Mouse (Mus musculus) lung, adult 2 months (tissue): ENCODE data around the gene Mlst8.

Source experiments
- CTCF ChIP-seq: fragments of 200-500 bp; IDR thresholded peaks from 2 replicates; pipeline ENCODE4 v1.5.1; 2011; ENCODE audit warnings: mild to moderate bottlenecking, low read length, control low read depth; ENCODE audit not compliant: insufficient read depth
- POLR2A ChIP-seq: fragments of 200-500 bp; IDR thresholded peaks from 2 replicates; pipeline ENCODE4 v1.6.1; 2011; ENCODE audit warnings: low read depth, mild to moderate bottlenecking, control low read depth, low read length, borderline replicate concordance; ENCODE audit errors: extremely low read depth

DNA sequence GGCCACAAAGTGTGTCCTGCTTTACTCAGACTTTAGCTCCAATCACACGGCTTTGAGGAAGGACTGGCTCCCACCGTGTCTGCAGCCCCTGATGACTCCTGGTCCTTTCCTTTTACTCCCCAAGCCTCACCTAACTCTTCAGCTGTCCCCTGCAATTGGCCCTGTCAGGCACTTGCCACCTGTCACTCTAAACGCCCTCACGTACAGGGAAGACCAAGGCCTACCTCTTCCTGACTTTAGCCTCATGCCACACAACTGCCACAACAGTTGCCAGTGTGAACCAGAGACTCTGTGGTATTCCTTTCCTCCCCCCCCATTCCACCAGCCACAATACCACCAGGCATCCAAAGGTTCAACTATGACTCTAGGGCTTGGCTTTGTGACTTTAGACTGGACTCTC lies 41.6 kb upstream of the Mlst8 start:
- TF ChIP-seq POLR2A = no peak
- no peak for TF ChIP-seq CTCF
